Mouse (Mus musculus) induced T-regulatory cell, adult 2 months (primary cell): Measurements from ENCODE around the gene Reep6.

Experiments used
- DNase-seq: peaks from one replicate; pipeline ENCODE4 v3.0.0-alpha.2; 2012; ENCODE audit warnings: low read depth

Gene Reep6

DNA sequence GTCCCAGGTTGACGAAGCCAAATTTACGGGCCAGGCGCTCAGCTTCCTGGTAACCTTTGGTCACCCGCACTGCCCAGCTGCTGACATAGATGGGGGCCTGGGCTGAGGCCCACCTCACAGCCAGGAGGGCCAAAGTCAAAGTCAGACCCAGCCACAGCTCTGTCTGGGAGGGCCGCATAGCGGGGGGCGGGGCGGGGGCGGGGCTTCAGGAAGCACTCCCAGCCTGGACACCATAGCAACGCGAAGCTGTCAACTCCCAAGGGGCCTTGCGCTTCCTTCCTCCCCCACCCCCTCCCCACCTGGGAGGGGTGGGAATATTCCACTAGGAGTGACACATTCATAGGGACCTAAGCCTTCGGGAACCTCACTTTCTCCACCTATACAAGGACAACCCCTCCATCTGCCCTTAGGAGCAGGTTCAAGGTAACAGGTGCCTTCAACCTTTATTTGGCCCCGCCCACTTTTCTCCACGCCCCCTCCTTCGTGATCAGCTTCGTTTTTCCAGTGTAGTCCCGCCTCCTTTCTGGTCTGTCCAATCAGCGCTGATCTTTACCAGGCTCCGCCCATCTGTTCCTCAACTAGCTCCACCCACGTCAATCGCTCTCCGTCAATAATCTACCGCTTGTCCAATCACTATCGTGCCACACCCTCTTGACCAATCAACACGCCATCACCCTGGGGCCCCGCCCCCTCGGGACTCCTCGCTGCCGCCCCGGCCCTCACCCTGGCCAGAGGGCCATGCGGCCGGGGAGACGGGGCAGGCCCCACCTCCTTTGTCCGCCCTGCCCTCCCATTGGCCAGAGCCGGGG lies at the start of gene Reep6, which contains the start of gene Pcsk4:
Gene Reep6 (plus strand): TSS at position 681 of the 809 bp plus-strand sequence.
Gene Pcsk4 (minus strand): TSS at position 226 of the 809 bp plus-strand sequence.
- DNase-seq: peak; percentile 97

DNA sequence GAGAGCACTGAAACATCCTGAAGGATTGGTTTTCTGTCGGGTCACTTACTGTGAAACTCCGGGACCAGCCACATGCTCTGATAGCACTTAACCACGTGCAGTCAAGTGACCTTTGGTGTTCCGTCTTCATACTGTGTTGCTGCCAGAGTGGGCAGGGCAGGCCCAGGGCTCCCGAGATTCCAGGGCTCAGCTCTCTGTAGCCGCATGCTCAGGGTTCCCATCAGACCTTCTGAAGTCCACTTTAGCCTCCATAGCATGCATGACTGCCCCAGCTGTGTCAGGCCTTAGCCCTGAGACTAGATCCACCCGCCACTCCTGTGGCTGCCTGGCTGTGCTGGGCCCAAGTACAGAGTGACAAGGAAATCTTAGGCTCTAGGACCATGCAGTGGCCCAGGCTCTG lies 48.4 kb upstream of the Reep6 start:
- no peak for DNase-seq

GRCm38 (mm10) chr10:80281921-80282371 lies 47.8 kb upstream of the Reep6 start:
- no peak for DNase-seq

GRCm38 (mm10) chr10:80282481-80283441 lies 47.0 kb upstream of the Reep6 start:
- DNase-seq: no peak

- no peak for DNase-seq
These were observed 44.3 kb upstream of the Reep6 start for GRCm38 (mm10) chr10:80285222-80286070.

DNA sequence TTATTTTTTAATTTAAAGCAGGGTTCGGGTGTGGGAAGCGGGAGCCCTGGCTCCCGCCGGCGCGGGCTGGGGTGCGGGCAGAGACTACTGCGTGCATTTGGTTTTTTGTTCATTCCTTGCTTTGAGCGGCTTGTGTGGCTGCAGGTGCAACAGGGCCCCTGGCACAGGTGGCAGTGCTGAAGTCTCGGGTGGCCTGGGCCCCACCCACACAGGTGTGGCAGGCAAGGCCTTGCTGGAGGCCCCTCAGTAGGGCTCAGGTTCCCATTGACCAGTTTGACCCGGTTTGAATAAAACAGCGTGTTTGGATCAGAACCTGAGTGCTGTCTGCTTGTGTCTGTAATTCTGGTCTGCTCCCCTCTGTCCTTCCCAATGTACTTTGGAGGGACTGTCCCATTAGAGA lies 41.7 kb upstream of the Reep6 start:
- DNase-seq: no peak

GRCm38 (mm10) chr10:80288657-80289056 lies 41.1 kb upstream of the Reep6 start:
- no peak for DNase-seq

- DNase-seq: peak; percentile 98
These were observed 37.3 kb upstream of the Reep6 start, which contains the start of gene Rps15 for GRCm38 (mm10) chr10:80292251-80293146. TSS of gene Rps15 (plus strand) at chr10:80292453.

GRCm38 (mm10) chr10:80293325-80293724 lies 36.4 kb upstream of the Reep6 start:
- peak; percentile 61 for DNase-seq

DNA sequence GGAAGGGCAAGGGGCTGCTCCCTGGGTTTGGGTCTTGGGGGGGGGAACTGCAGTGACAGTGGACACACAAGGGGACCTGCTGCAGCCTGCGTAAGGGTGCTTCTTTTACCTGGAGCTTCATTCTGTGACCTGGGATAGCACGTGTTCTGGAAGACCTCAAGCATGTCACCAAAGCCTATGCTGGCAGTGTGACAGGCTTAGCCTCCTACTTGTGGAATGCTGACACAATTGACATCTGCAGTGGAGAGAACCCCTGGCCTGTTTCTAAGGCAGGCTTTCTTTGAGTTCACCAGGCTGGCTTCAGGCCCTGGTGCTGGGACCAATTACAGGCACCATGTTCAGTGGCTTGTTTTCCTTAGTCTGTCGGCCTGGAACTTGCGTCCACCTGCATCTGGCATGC lies 35.4 kb upstream of the Reep6 start:
- DNase-seq: no peak

DNA sequence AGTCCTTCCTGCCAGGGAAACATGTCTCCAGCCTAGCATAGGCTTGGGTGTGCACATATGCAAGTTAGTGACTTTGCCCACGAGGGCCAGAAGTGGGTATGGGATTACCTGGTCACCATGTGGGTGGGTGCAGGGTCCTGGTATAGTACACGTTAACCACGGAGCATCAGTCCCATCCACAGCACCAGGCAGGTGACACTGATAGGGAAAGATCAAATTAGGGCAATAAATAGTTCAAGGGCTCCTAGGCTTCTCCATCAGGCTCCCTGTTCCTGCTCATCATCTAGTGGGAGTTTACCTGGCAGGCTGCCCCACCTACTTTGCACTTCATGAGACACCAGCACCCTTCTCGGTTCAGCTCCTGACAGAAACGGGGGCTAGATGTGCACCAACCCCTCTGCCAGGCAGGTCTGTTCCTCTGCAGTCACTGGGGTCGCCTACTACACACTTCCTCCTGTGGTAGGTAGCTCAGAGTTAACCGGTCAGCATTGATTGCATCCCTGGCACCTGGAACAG lies 34.9 kb upstream of the Reep6 start:
- no peak for DNase-seq

DNA sequence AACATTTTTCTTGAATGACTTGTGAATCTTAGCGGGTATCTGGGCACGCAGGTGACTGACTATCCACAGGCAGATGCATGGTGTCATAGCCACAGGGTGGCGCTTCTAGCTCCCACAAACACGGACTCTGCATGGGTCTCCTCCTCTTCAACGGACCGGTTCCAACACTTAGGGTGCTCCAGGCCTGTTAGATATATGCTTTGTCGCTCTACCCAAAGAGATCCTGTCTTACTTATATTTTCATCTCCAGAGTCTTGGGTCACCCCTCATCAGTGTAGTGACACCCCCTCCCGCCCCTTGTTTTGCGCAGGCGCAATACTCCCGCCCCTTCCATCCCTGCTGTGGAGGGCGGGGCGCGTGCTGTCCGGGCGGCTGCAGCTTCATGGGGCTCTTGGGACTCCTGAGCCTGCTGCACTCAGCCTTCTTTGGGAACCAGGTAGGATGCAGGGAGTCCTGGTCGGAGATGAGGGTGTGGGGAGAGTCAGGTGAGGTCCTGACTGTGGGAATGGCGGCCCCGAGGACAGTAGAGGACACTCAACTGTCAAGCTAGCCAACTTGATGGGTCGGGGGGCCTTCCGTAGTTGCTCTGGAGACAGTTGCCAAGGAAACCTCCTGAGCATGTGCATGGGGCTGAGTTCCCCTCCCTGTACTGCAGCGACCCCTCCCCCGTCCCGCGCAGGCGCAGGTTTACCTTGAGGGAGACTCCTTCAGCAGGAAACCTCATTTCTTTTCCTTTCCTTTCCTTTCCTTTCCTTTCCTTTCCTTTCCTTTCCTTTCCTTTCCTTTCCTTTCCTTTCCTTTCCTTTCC lies 33.9 kb upstream of the Reep6 start, which contains the start of gene Apc2:
Gene Apc2 (plus strand): TSS at position 360 of the 808 bp plus-strand sequence.
- peak; percentile 87 for DNase-seq

DNA sequence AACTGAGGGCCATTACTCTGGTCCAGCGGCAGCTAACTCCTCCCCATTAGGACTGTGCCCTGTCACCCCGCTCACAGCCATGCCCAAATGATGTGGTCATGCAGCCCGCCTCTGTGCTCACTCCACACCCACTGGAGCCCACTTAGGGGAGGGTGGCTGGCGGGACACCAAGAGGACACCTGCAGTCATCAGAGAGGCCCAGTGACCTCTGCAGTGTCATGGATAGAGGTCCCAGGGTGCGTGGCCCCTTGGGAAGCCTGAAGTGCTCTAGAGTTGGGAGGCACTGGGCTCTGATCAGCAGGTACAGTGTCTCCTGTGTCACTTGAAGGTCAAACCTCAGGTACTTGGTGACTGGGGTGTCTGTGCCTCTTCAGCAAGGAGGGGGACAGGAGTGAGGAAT lies 32.9 kb upstream of the Reep6 start:
- DNase-seq: no peak

DNA sequence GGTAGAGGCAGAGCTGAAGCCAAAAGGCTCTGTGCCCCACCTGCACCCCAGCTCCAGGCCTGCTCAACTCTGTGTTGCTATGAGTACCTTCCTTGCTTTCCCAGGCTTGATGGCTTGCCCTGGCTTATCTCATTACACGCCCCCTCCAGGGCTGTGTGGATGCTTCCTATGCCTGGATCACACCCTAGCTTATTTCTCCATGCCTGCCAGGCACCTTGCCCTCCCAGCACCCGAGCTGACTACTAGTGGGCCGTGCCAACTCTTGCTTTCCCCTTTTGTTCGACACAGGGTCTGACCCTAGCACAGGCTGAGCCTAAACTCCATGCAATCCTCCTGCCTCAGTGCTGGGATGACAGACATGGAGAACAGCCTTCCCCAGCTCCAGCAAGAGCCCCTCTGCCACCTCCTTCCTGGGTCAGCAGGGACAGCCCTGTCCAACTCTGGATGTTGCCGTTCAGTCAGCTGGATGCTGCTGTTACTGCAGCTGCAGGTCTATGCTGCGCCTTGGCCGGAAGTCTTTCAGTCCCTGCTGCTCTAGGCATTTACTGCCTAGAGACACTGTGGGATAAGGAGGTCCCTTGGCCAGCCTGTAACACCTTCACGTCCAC lies 32.1 kb upstream of the Reep6 start:
- DNase-seq: no peak

- DNase-seq: no peak
These were observed 31.0 kb upstream of the Reep6 start for GRCm38 (mm10) chr10:80298571-80299281.

DNA sequence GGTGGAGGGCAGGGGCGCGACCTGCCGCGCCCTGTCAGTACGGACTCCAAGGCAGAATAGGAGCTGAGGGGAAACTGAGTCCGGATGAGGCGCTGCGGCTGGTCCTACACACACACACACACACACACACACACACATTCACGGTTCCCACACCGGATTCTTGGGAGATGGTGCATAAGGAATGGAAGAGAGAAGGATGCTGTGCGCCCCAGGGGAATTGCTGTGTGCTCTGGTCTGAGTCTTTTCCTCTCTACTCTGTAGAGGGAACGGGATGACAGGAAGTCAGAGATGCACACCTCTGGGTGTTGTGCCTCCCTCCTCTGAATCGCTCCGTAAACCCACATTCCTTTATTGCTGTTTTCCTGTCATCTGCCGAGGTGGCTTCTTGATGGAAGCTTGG lies 30.5 kb upstream of the Reep6 start:
- DNase-seq: no peak

- no peak for DNase-seq
These were observed 29.9 kb upstream of the Reep6 start for GRCm38 (mm10) chr10:80299824-80300223.

- no peak for DNase-seq
These were observed 29.0 kb upstream of the Reep6 start for GRCm38 (mm10) chr10:80300672-80301181.
